Mouse (Mus musculus): ENCODE measurements around the gene Col4a2. TPM values are rescaled to one million over a fixed set of nuclear protein-coding genes. Genes with fewer than 3 reads are reported as not detected.
"Not testable (repeated sequence)": the region's sequence is repeated elsewhere in the genome, so short reads cannot be mapped to it uniquely, and the experiment has no call there.

Gene Col4a2
- total RNA-seq, 1 experiment from 2014 or later = 16.9 TPM

- no peak for ATAC-seq (replicated peaks in 1 of 2; ENCODE audit: insufficient read depth in 1 of 2, low FRiP score in 2 of 2, low TSS enrichment in 1 of 2, low read depth in 1 of 2, poor library complexity in 2 of 2, severe bottlenecking in 2 of 2)
Observed at GRCm38 (mm10) chr8:11475876-11476275, 163.3 kb downstream of the Col4a2 start.

- peak; percentile 47 to 58; a peak in 3 of 4 replicates for ATAC-seq (replicated peaks in 1 of 2; ENCODE audit: insufficient read depth in 1 of 2, low FRiP score in 2 of 2, low TSS enrichment in 1 of 2, low read depth in 1 of 2, poor library complexity in 2 of 2, severe bottlenecking in 2 of 2)
Observed at GRCm38 (mm10) chr8:11476338-11477177, 164.0 kb downstream of the Col4a2 start.

GRCm38 (mm10) chr8:11477178-11477553 is 164.6 kb downstream of the Col4a2 start:
- no peak for ATAC-seq (replicated peaks in 1 of 2; ENCODE audit: insufficient read depth in 1 of 2, low FRiP score in 2 of 2, low TSS enrichment in 1 of 2, low read depth in 1 of 2, poor library complexity in 2 of 2, severe bottlenecking in 2 of 2)

GRCm38 (mm10) chr8:11477811-11478761 is 165.5 kb downstream of the Col4a2 start, which contains the start of gene Rab20:
Gene Rab20, minus strand, starts transcription at chr8:11478710.
- peak; percentile 43 to 74; a peak in 3 of 4 replicates for ATAC-seq (replicated peaks in 1 of 2; ENCODE audit: insufficient read depth in 1 of 2, low FRiP score in 2 of 2, low TSS enrichment in 1 of 2, low read depth in 1 of 2, poor library complexity in 2 of 2, severe bottlenecking in 2 of 2)

GRCm38 (mm10) chr8:11478807-11479527 is 166.4 kb downstream of the Col4a2 start:
- no peak for ATAC-seq (replicated peaks in 1 of 2; ENCODE audit: insufficient read depth in 1 of 2, low FRiP score in 2 of 2, low TSS enrichment in 1 of 2, low read depth in 1 of 2, poor library complexity in 2 of 2, severe bottlenecking in 2 of 2)

- ATAC-seq (replicated peaks in 1 of 2; ENCODE audit: insufficient read depth in 1 of 2, low FRiP score in 2 of 2, low TSS enrichment in 1 of 2, low read depth in 1 of 2, poor library complexity in 2 of 2, severe bottlenecking in 2 of 2) = no peak
Observed at GRCm38 (mm10) chr8:11479591-11479990, 167.0 kb downstream of the Col4a2 start.

- ATAC-seq (replicated peaks in 1 of 2; ENCODE audit: insufficient read depth in 1 of 2, low FRiP score in 2 of 2, low TSS enrichment in 1 of 2, low read depth in 1 of 2, poor library complexity in 2 of 2, severe bottlenecking in 2 of 2) = no peak
Observed at GRCm38 (mm10) chr8:11481876-11482275, 169.3 kb downstream of the Col4a2 start.

- no peak for ATAC-seq (replicated peaks in 1 of 2; ENCODE audit: insufficient read depth in 1 of 2, low FRiP score in 2 of 2, low TSS enrichment in 1 of 2, low read depth in 1 of 2, poor library complexity in 2 of 2, severe bottlenecking in 2 of 2)
Observed at GRCm38 (mm10) chr8:11482537-11482936, 169.9 kb downstream of the Col4a2 start.

GRCm38 (mm10) chr8:11486142-11486541 is 173.5 kb downstream of the Col4a2 start:
- peak; percentile 70 to 71; a peak in 3 of 4 replicates for ATAC-seq (replicated peaks in 1 of 2; ENCODE audit: insufficient read depth in 1 of 2, low FRiP score in 2 of 2, low TSS enrichment in 1 of 2, low read depth in 1 of 2, poor library complexity in 2 of 2, severe bottlenecking in 2 of 2)

GRCm38 (mm10) chr8:11487229-11487628 is 174.6 kb downstream of the Col4a2 start:
- ATAC-seq (replicated peaks in 1 of 2; ENCODE audit: insufficient read depth in 1 of 2, low FRiP score in 2 of 2, low TSS enrichment in 1 of 2, low read depth in 1 of 2, poor library complexity in 2 of 2, severe bottlenecking in 2 of 2) = no peak

- not testable (repeated sequence) for ATAC-seq (replicated peaks in 1 of 2; ENCODE audit: insufficient read depth in 1 of 2, low FRiP score in 2 of 2, low TSS enrichment in 1 of 2, low read depth in 1 of 2, poor library complexity in 2 of 2, severe bottlenecking in 2 of 2)
Observed at GRCm38 (mm10) chr8:11492340-11492739, 179.7 kb downstream of the Col4a2 start.

- ATAC-seq (replicated peaks in 1 of 2; ENCODE audit: insufficient read depth in 1 of 2, low FRiP score in 2 of 2, low TSS enrichment in 1 of 2, low read depth in 1 of 2, poor library complexity in 2 of 2, severe bottlenecking in 2 of 2) = peak; percentile 97 to 98
Observed at GRCm38 (mm10) chr8:11497017-11497990, 184.7 kb downstream of the Col4a2 start, which contains the start of gene Naxd. Gene Naxd, plus strand, starts transcription at chr8:11497506.

- no peak for ATAC-seq (replicated peaks in 1 of 2; ENCODE audit: insufficient read depth in 1 of 2, low FRiP score in 2 of 2, low TSS enrichment in 1 of 2, low read depth in 1 of 2, poor library complexity in 2 of 2, severe bottlenecking in 2 of 2)
Observed at GRCm38 (mm10) chr8:11498281-11498680, 185.7 kb downstream of the Col4a2 start.

All from hematopoietic stem cell, adult 5-6 weeks (primary cell).